Mouse (Mus musculus) urinary bladder, postnatal 25 days (tissue): ENCODE results near the gene Ess2.

ENCODE experiments used
- DNase-seq: peaks from one replicate; pipeline ENCODE4 v3.0.0; 2022; ENCODE audit warnings: low spot score

The Ess2 gene

GRCm38 (mm10) chr16:17853263-17853662 lies 57.9 kb downstream of the Ess2 start:
- DNase-seq = no peak

- no peak for DNase-seq
Measured at GRCm38 (mm10) chr16:17851860-17852259, 59.3 kb downstream of the Ess2 start.

- no peak for DNase-seq
Measured at GRCm38 (mm10) chr16:17851331-17851730, 59.8 kb downstream of the Ess2 start.
